Mouse (Mus musculus) liver, adult 2 months (tissue): ENCODE data around the gene Dnaja2. TPM values are rescaled to one million over a fixed set of nuclear protein-coding genes. Genes with fewer than 3 reads are reported as not detected.

Experiments
- DNase-seq: peaks from one replicate; pipeline ENCODE4 v3.0.0-alpha.2; 2011; ENCODE audit warnings: low read depth, low spot score; ENCODE audit errors: extremely low read depth
- H3K27ac ChIP-seq: fragments of 200-500 bp; replicated peaks from 2 replicates; pipeline ENCODE4 v1.5.1; 2012; ENCODE audit warnings: low read depth, mild to moderate bottlenecking, control low read depth, inconsistent platforms, low read length; ENCODE audit not compliant: insufficient read depth
- H3K27me3 ChIP-seq: fragments of 200-500 bp; 2 replicates; pipeline ENCODE4 v1.6.1; 2012; ENCODE audit warnings: mild to moderate bottlenecking, moderate library complexity, low read length, inconsistent platforms; ENCODE audit not compliant: control insufficient read depth, insufficient read depth
- H3K36me3 ChIP-seq: fragments of 200-500 bp; 2 replicates; pipeline ENCODE4 v1.6.1; 2012; ENCODE audit warnings: low read length, inconsistent platforms; ENCODE audit not compliant: control insufficient read depth, insufficient read depth
- H3K4me1 ChIP-seq: fragments of 200-500 bp; 2 replicates; pipeline ENCODE4 v1.6.1; 2011; ENCODE audit warnings: low read length; ENCODE audit not compliant: control insufficient read depth, insufficient read depth
- H3K4me3 ChIP-seq: fragments of 200-500 bp; 2 replicates; pipeline ENCODE4 v1.5.1; 2011; ENCODE audit warnings: low read depth, mild to moderate bottlenecking, control low read depth, low read length, moderate library complexity; ENCODE audit not compliant: insufficient read depth
- H3K79me2 ChIP-seq: fragments of 200-500 bp; 2 replicates; pipeline ENCODE4 v1.6.1; 2012; ENCODE audit warnings: inconsistent platforms, mild to moderate bottlenecking, low read length, moderate library complexity; ENCODE audit not compliant: control insufficient read depth, insufficient read depth
- H3K9ac ChIP-seq: fragments of 200-500 bp; 2 replicates; pipeline ENCODE4 v1.6.1; 2012; ENCODE audit warnings: low read depth, mild to moderate bottlenecking, control low read depth, inconsistent platforms, low read length
- CTCF ChIP-seq: fragments of 200-500 bp; IDR thresholded peaks from 2 replicates; pipeline ENCODE4 v1.5.1; 2011; ENCODE audit warnings: low read depth, low read length, control low read depth
- POLR2A ChIP-seq: fragments of 200-500 bp; IDR thresholded peaks from 2 replicates; pipeline ENCODE4 v1.6.1; 2011; ENCODE audit warnings: low read length, control low read depth; ENCODE audit not compliant: insufficient read depth; ENCODE audit errors: extremely low read depth
- WGBS: fragments of 180-500 bp; shearing (Covaris S2); methylation state at CpG from one replicate; pipeline ENCODE4 v1.1.7; 2018; 5-methylcytosine and 5-hydroxymethylcytosine counted together
- polyA plus RNA-seq: library from polyadenylated mRNA; depleted of rRNA; stranded (reverse); fragments of >200 nt; gene quantifications from 2 replicates; pipeline ENCODE4 v1.2.3, GENCODE M21; 2012
- total RNA-seq: library from RNA; depleted of rRNA; stranded (reverse); fragments of >200 nt; gene quantifications from 2 replicates; pipeline ENCODE4 v1.2.3, GENCODE M21; 2014

Dnaja2 gene
- total and polyA plus RNA-seq, 2 experiments: 10.4 to 65.8 TPM

GRCm38 (mm10) chr8:85551934-85552333, 3.2 kb downstream of the Dnaja2 start:
- Histone ChIP-seq H3K4me3 (no peak overlapping the region), H3K36me3 (peaks cover 60% of the 10 kb centered on the region), H3K9ac (no peak overlapping the region), H3K27me3 (no peaks in the 10 kb centered on the region), H3K79me2 (peaks cover 22% of the 10 kb centered on the region; the same call in 1 of the 2 replicates), H3K27ac (no peak overlapping the region), H3K4me1 (peaks cover 12% of the 10 kb centered on the region)
- WGBS: 74% methylated on average over 1 of the region's 1 CpGs
- no peak for DNase-seq
- TF ChIP-seq POLR2A (no peak), CTCF (no peak)

GRCm38 (mm10) chr8:85536332-85536731, 18.8 kb downstream of the Dnaja2 start:
- Histone ChIP-seq H3K27me3 (no peaks in the 10 kb centered on the region), H3K9ac (no peak overlapping the region), H3K4me3 (no peak overlapping the region), H3K27ac (no peak overlapping the region), H3K4me1 (peaks cover 6% of the 10 kb centered on the region), H3K79me2 (no peaks in the 10 kb centered on the region), H3K36me3 (peaks cover 57% of the 10 kb centered on the region)
- no peak for DNase-seq
- 97% methylated on average over 2 of the region's 2 CpGs for WGBS
- no peak for TF ChIP-seq CTCF
- TF ChIP-seq POLR2A: no peak

- Histone ChIP-seq H3K27me3 (no peaks in the 10 kb centered on the region), H3K27ac (no peak overlapping the region), H3K4me3 (no peak overlapping the region), H3K36me3 (peaks cover 37% of the 10 kb centered on the region), H3K4me1 (peaks cover 6% of the 10 kb centered on the region), H3K79me2 (no peaks in the 10 kb centered on the region), H3K9ac (no peak overlapping the region)
- no peak for DNase-seq
- WGBS: 75% methylated on average over 1 of the region's 1 CpGs
- TF ChIP-seq CTCF (no peak), POLR2A (no peak)
Measured at GRCm38 (mm10) chr8:85534163-85534562, 21.0 kb downstream of the Dnaja2 start.

- H3K27me3 ChIP-seq: no peaks in the 10 kb centered on the region
- TF ChIP-seq POLR2A (no peak), CTCF (no peak)
- H3K9ac ChIP-seq: no peak overlapping the region
- H3K27ac ChIP-seq: no peak overlapping the region
- no peak overlapping the region for H3K4me3 ChIP-seq
- peak; percentile 63 for DNase-seq
- 20% methylated on average over 2 of the region's 2 CpGs for WGBS
- H3K4me1 ChIP-seq: peaks cover 6% of the 10 kb centered on the region
- no peaks in the 10 kb centered on the region for H3K79me2 ChIP-seq
- peaks cover 30% of the 10 kb centered on the region for H3K36me3 ChIP-seq
Measured at GRCm38 (mm10) chr8:85533434-85533833, 21.7 kb downstream of the Dnaja2 start.

- H3K4me3 ChIP-seq: no peak overlapping the region
- peaks cover 6% of the 10 kb centered on the region for H3K4me1 ChIP-seq
- TF ChIP-seq POLR2A (no peak), CTCF (no peak)
- no peaks in the 10 kb centered on the region for H3K27me3 ChIP-seq
- 91% methylated on average over 4 of the region's 4 CpGs for WGBS
- no peak overlapping the region for H3K9ac ChIP-seq
- DNase-seq: no peak
- peaks cover 24% of the 10 kb centered on the region for H3K36me3 ChIP-seq
- no peaks in the 10 kb centered on the region for H3K79me2 ChIP-seq
- no peak overlapping the region for H3K27ac ChIP-seq
Measured at GRCm38 (mm10) chr8:85532843-85533242, 22.3 kb downstream of the Dnaja2 start.

GRCm38 (mm10) chr8:85531471-85531870, 23.7 kb downstream of the Dnaja2 start:
- no peaks in the 10 kb centered on the region for H3K27me3 ChIP-seq
- WGBS: 92% methylated on average over 3 of the region's 3 CpGs
- TF ChIP-seq CTCF (no peak), POLR2A (no peak)

More at GRCm38 (mm10) chr8:85531471-85531870, 23.7 kb downstream of the Dnaja2 start:
- Histone ChIP-seq H3K79me2 (no peaks in the 10 kb centered on the region), H3K27ac (no peak overlapping the region), H3K36me3 (peaks cover 18% of the 10 kb centered on the region), H3K4me1 (peaks cover 10% of the 10 kb centered on the region), H3K9ac (no peak overlapping the region), H3K4me3 (no peak overlapping the region)
- DNase-seq: no peak
